Mouse (Mus musculus) embryonic stem cell, embryonic (primary cell): ENCODE measurements around the gene Iqce.

ENCODE experiments used
- CTCF ChIA-PET, 4 experiments: fragments of 300-600 bp in 2 of 4; fragments of 350-600 bp in 2 of 4; sonication (Branson Sonifier 250); formaldehyde crosslinking; loops; one replicate each; lab custom pipeline; 2022; ENCODE audit warnings: inconsistent platforms in 2 of 4; lab: Charles Lee
- POLR2A ChIA-PET, 4 experiments: fragments of 300-600 bp in 2 of 4; fragments of 350-600 bp in 2 of 4; sonication (Branson Sonifier 250); formaldehyde crosslinking; loops; one replicate each; lab custom pipeline; 2022; ENCODE audit warnings: antibody characterized with exemption in 4 of 4, inconsistent platforms in 1 of 4; lab: Charles Lee

The Iqce gene

DNA sequence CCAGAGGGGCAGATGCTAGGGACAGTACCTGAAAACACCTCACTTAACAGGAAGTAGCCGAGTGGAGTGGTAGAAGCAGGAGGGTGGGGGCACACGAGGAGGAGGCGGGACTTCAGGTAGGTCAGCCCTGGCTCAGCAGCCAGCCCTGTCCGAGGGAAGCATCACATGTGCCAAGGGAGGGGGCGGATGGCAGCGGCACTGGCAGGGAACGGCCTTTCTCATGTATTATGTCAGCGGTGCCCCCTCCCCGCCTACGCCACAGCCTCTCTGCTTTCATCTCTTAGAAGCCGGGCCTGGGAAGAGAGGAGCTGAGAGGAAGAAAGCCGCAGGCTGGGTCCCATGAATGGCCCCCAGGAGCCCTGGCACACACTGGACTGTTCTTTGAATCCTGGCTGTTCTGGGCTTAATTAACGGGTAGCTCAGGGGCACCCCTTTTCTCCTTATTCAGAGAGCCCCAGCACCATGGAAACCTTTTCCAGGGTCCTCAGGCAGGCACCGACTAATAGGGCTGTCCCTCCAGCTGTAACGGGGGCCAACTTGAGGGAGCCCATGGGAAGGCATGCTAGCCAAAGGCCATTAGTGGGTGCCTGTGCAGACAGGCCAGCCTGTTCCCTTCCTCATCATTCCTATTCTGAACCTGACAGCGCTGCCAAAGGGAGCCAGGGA is 42.4 kb downstream of the Iqce start:
- ChIA-PET POLR2A (interaction anchor here in 1 of 4 experiments (0.6 to 1.4 kb wide), 4 partner anchors 8 to 186 kb away, joined by 3 to 4 read pairs (median 3); partner anchors contain the start of gene Ttyh3), CTCF (no interaction called here)

DNA sequence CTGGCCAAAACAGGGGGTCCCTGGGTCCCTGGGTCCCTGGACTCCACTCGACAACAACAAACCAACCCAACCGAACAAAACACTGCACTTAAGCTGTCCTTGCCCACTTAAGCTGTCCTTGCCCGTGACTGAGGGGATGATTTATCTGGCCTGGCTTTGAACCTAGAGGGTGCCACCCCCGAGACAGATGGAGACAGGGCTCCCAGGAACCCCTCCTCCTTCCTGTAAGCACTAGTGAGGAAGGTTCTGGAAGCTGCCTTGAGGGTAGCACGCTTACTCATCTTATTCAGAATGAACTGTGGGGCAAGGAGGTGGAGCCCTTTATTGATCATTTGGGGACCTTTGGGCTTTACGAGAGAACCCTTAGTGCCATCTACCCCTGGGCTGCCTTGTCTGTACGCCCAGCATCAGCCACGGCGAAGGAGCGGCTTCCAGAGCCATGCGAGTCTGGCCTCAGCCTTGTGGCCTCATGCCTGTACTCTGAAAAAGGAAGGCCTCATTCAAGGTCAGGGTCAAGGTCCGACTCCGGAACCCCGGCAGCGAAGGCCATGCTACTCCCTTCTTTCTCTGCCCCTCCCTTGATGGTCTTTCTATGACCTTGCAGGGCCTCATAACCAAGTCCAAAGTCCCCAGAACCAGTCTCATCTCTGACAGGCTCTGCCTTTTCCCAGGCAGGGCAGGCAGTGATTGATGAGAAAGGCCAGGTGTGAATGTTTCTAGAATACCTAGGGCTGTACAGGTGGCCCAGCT is 47.9 kb downstream of the Iqce start:
- CTCF ChIA-PET = no interaction called here
- POLR2A ChIA-PET = no interaction called here

DNA sequence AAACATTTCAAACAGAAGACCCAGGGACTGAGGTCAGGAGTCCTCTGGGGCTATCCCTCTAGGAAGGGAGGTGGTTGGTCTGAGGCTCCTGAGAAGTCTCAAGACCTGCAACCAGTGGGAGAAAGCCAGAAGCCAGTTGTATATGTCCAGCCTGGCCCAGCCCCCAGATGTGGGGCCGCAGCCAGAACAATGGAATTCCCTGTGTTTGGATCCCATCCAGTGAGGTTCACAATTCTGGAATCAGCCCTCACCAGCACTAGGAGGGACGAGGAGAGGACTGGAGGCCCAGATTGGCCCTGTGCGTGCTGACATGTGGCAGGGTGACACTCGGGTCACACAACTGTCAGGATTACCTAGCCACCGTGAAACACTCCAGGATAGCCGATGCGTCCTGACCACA is 49.6 kb downstream of the Iqce start:
- ChIA-PET POLR2A (interaction anchor here in 1 of 4 experiments (0.7 kb wide), 1 partner anchor 205 kb away, joined by 3 read pairs; no protein-coding TSS in a partner anchor), CTCF (no interaction called here)

- CTCF ChIA-PET = no interaction called here
- POLR2A ChIA-PET = interaction anchor here in 3 of 4 experiments (0.6 to 1.1 kb wide), 3 partner anchors 9 to 263 kb away, joined by 3 to 4 read pairs (median 3); partner anchors contain the start of gene Brat1 (in 1 of the 3)
Observed at GRCm38 (mm10) chr5:140651231-140651630, 50.9 kb downstream of the Iqce start.

DNA sequence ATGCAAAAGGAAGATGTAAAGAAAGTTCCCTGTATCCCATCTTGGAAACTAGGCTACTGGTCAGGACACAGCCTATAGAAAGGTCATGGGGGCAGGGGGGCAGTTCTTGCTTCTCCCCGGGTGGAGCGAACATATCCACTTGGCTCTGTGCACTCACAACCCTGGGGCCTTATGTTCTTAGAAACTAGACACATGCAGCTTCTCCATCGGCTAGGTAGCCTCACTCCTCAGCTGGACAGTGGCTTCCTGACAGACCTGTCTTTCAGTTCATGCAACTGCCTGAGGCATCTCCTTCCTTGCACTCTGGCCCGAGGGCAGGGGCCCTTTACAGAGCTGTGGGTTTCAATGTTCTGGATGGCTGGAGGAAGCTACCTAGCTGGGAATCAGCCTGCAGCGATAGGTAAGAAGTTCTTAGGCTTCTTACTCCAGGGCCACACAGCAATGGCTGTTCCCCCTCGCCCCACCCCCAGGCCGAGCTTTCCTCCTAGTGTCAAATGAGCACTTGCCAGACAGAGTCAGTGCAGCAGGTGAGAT is 52.2 kb downstream of the Iqce start:
- ChIA-PET POLR2A (interaction anchor here in 3 of 4 experiments (0.6 to 2.3 kb wide), 13 partner anchors 11 to 924 kb away, joined by 3 to 14 read pairs (median 4); partner anchors contain the start of genes Brat1 (in 2 of the 3), Eif3b (in 1 of the 3) and Iqce (in 1 of the 3)), CTCF (interaction anchor here in 2 of 4 experiments (0.5 to 2.4 kb wide), 6 partner anchors 15 to 1852 kb away, joined by 3 to 8 read pairs (median 4); no protein-coding TSS in a partner anchor)

DNA sequence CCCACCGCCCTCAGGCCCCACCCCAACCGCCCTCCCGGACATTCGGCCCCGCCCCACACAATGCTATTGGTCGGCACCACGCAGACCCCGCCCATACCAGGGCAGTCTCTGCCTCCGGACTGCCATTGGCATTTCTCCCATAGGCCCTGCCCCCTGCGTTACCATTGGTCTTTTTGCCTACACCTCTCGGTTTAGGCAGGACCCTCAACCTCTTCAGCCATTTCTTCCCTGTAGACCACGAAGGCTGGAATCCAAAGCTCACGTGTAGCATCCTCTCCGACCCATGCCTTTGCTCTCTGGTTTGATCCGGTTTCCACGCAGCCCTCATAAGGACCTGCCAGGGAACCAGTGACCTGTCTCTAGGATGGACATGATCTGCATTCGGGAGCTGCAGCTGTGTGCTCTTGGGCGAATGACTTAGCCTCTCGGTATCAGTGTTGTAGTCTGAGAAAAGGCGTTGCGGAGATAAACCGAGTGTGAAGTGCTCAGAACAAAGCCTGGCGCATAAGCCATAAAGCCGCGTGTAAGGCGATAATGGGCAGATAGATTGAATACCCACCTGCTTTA is 53.0 kb downstream of the Iqce start:
- ChIA-PET POLR2A (interaction anchor here in 3 of 4 experiments (0.6 to 2.3 kb wide), 20 partner anchors 10 to 474 kb away, joined by 3 to 14 read pairs (median 4); partner anchors contain the start of genes Brat1 (in 2 of the 3), Eif3b (in 2 of the 3), Chst12 (in 1 of the 3) and Lfng (in 1 of the 3)), CTCF (interaction anchor here in 2 of 4 experiments (0.5 to 2.4 kb wide), 8 partner anchors 13 to 109 kb away, joined by 3 to 8 read pairs (median 4); no protein-coding TSS in a partner anchor)

- POLR2A ChIA-PET = interaction anchor here (0.6 to 2.3 kb wide), 22 partner anchors 9 to 474 kb away, joined by 3 to 14 read pairs (median 4); partner anchors contain the start of genes Brat1 (in 2 of the 4), Eif3b (in 2 of the 4), Chst12 (in 1 of the 4) and Iqce (in 1 of the 4)
- CTCF ChIA-PET = interaction anchor here in 3 of 4 experiments (0.6 to 2.4 kb wide), 10 partner anchors 12 to 152 kb away, joined by 3 to 8 read pairs (median 3); no protein-coding TSS in a partner anchor
Observed at GRCm38 (mm10) chr5:140648519-140649100, 53.6 kb downstream of the Iqce start, which contains the start of gene Ttyh3. Gene Ttyh3 (minus strand): TSS chr5:140649031.

DNA sequence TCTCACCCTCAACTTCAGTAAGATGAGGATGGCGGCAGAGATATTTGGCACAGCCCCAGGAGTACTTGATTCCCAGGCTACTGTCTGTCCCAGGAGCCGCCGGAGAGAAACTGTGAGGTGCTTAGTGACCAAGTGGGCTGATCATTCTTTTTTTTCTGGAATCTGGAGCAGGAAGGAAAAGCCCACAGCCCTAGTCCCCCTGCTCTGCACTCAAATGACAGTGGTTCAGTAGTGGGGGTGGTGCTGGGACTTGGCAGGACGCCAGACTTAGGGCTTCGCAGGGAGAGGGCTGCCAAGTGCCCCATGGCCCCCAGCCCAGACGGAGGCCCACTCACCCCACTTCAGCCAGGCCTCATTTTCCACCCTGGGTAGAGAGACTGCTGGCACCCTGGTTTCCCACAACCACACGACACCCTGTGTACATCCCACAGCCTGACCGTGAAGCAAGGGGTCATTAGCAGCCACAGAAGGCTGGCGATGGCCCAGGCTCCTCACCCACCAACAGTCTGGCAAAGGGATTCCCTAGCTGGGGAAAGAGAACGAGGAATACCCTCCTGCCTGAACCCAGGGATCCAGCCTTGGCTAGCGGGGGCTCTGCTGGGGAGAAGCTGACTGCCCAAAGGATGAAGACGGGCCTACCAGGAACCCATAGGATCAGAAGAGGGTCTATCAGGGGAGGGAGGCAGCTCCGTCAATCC is 54.2 kb downstream of the Iqce start:
- ChIA-PET POLR2A (interaction anchor here in 3 of 4 experiments (0.6 to 2.3 kb wide), 15 partner anchors 8 to 327 kb away, joined by 3 to 14 read pairs (median 5); partner anchors contain the start of genes Brat1 (in 2 of the 3), Chst12 (in 1 of the 3), Eif3b (in 1 of the 3) and Iqce (in 1 of the 3)), CTCF (interaction anchor here in 3 of 4 experiments (0.6 to 2.4 kb wide), 9 partner anchors 12 to 151 kb away, joined by 3 to 8 read pairs (median 3); no protein-coding TSS in a partner anchor)

DNA sequence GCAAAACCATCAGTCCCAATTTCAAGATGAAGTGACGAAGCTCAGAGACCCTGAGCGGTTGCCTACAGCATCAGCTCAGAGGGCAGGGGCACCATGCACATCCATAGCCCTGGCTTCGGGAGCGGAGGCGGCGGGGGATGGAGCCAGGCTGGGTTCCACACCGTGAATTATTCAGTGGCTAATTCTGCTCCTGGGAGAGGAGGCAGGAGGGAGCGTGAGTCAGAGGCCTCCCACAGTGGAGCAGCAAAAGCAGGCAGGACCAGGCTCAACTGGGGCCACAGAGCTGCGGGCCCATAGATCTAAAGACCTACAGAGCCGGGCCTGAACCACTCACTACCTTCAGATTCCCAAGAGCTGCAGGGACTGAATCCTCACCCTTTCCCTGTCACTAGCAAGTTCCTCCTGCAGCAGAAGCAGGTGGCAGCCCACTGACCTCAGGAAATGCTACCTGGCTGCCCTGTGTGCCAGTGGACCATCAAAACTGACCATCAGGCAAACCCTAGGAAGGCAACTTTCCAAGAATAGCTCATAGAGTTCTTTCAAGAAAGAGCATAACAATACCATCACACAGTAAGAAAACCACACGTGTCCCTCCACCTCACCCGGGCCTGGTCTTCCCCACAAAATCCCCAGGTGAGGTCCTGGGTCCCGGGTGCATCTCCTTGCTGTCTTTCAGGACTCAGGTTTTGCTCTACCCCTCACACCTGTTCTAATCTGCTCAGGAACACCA is 55.0 kb downstream of the Iqce start:
- CTCF ChIA-PET = no interaction called here
- POLR2A ChIA-PET = interaction anchor here in 1 of 4 experiments (0.9 to 1.4 kb wide), 2 partner anchors 11 to 326 kb away, joined by 3 to 4 read pairs; partner anchors contain the start of gene Mad1l1

DNA sequence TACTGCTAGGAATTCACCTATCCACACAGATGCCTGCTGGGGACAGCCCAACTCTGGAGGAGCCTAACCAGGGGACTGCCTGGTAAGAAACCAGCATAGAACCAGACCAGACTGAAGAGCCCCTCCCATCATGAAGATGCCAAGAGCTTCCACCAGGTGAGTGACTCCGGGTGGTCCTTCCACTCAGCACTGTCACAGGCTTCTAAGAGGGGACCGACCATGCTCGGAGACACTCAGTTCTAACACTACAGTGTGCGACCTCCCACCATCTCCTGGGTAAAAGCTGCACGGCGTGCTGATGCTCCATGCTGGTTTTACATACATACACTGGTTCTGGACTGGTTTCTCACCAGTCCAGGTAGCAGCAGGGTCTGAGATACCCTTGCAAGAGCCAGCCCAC is 56.0 kb downstream of the Iqce start:
- CTCF ChIA-PET = interaction anchor here in 1 of 4 experiments (0.5 kb wide), 2 partner anchors 100 to 245 kb away, joined by 3 to 7 read pairs; no protein-coding TSS in a partner anchor
- POLR2A ChIA-PET = interaction anchor here in 1 of 4 experiments (0.9 kb wide), 2 partner anchors 9 to 10 kb away, joined by 3 read pairs; no protein-coding TSS in a partner anchor

GRCm38 (mm10) chr5:140645454-140645853 is 56.7 kb downstream of the Iqce start:
- POLR2A ChIA-PET = interaction anchor here in 2 of 4 experiments (0.8 to 0.9 kb wide), 2 partner anchors 8 to 140 kb away, joined by 3 read pairs; partner anchors contain the start of gene Chst12 (in 1 of the 2)
- CTCF ChIA-PET = interaction anchor here (0.5 to 2.0 kb wide), 8 partner anchors 10 to 246 kb away, joined by 3 to 7 read pairs (median 3); no protein-coding TSS in a partner anchor

- ChIA-PET CTCF (interaction anchor here (0.7 to 2.1 kb wide), 9 partner anchors 10 to 126 kb away, joined by 3 to 6 read pairs (median 3); no protein-coding TSS in a partner anchor), POLR2A (no interaction called here)
Observed at GRCm38 (mm10) chr5:140644702-140645201, 57.4 kb downstream of the Iqce start.

GRCm38 (mm10) chr5:140644263-140644662 is 57.9 kb downstream of the Iqce start:
- CTCF ChIA-PET = interaction anchor here in 3 of 4 experiments (0.7 to 2.1 kb wide), 10 partner anchors 9 to 104 kb away, joined by 3 to 6 read pairs (median 4); no protein-coding TSS in a partner anchor
- POLR2A ChIA-PET = no interaction called here

GRCm38 (mm10) chr5:140642076-140642475 is 60.1 kb downstream of the Iqce start:
- POLR2A ChIA-PET = interaction anchor here in 1 of 4 experiments (1.0 kb wide), 1 partner anchor 18 kb away, joined by 3 read pairs; no protein-coding TSS in a partner anchor
- CTCF ChIA-PET = interaction anchor here in 2 of 4 experiments (0.6 to 0.9 kb wide), 4 partner anchors 24 to 216 kb away, joined by 3 to 5 read pairs (median 4); no protein-coding TSS in a partner anchor

GRCm38 (mm10) chr5:140641254-140641928 is 60.8 kb downstream of the Iqce start:
- ChIA-PET POLR2A (no interaction called here), CTCF (interaction anchor here in 1 of 4 experiments (0.7 to 0.9 kb wide), 2 partner anchors 24 to 103 kb away, joined by 4 to 5 read pairs; no protein-coding TSS in a partner anchor)
